Mouse (Mus musculus) neural tube, embryonic 10.5 days (tissue): Measurements from ENCODE around the gene Alk.

ENCODE experiments used
- DNase-seq: peaks from one replicate; pipeline ENCODE4 v3.0.0-alpha.2; 2017; ENCODE audit warnings: low spot score; ENCODE audit errors: extremely low spot score

Gene Alk

GRCm38 (mm10) chr17:72604610-72604980 lies at the start of gene Alk:
TSS of gene Alk (minus strand) at chr17:72604627.
- peak; percentile 92 for DNase-seq

GRCm38 (mm10) chr17:72652801-72653200 lies 48.4 kb upstream of the Alk start:
- DNase-seq: no peak

DNA sequence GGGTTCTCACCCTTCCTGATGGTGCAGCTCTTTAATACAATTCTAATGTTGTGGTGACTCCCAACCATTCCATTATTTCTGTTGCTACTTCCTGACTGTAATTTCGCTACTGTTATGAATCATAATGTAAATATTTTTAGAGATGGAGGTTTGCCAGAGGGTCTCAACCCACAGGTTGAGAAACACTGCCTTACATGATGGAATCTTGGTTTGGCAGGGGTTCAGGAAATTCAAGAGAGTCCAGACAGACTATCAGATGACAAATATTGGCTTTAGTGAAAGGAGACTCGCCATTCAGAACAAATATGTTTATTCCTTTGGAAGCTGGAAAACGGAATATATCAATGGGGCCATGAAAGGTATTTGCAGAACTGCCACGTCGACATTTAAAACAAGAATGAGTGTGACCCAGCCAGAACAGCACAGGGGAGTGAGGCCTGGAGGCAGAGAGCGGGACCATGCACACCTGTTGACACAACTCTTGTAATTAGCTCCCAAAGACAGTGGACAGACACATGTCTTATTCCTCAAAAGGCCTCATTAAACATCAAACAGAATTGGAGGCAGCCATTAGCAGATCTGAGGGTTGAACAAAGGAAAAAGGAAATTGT lies 44.3 kb upstream of the Alk start:
- DNase-seq: no peak

- no peak for DNase-seq
These were observed 41.7 kb upstream of the Alk start for GRCm38 (mm10) chr17:72646167-72646566.

GRCm38 (mm10) chr17:72640095-72640494 lies 35.7 kb upstream of the Alk start:
- DNase-seq: no peak

GRCm38 (mm10) chr17:72639400-72639799 lies 35.0 kb upstream of the Alk start:
- DNase-seq: no peak

DNA sequence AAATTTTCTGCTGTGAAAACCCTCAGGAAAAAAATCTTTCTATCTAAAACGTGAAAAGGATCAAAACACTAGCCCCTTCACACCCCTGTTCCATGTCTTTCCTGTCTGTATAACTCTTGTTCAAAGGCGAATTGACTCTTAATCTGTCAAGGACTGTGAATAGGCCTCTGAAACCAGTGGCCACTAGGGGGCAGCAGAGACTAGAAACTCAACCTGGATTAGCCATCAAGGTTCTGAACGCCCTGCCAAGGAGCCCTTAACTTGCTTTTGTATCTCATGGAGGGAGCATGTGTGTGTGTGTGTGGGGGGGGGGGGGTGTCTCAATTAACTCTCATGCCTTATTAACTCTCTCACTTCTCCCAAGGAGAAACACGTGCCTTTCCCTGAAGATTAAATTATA lies 1.8 kb upstream of the Alk start:
- peak; percentile 90 for DNase-seq

GRCm38 (mm10) chr17:72603886-72604609 lies 379 bp downstream of the Alk start:
- DNase-seq: no peak

GRCm38 (mm10) chr17:72603118-72603885 lies 1.1 kb downstream of the Alk start:
- peak; percentile 91 for DNase-seq

GRCm38 (mm10) chr17:72600806-72601205 lies 3.6 kb downstream of the Alk start:
- no peak for DNase-seq

- DNase-seq: no peak
These were observed 16.8 kb downstream of the Alk start for GRCm38 (mm10) chr17:72587671-72588070.

- DNase-seq: no peak
These were observed 24.3 kb downstream of the Alk start for GRCm38 (mm10) chr17:72580142-72580541.

DNA sequence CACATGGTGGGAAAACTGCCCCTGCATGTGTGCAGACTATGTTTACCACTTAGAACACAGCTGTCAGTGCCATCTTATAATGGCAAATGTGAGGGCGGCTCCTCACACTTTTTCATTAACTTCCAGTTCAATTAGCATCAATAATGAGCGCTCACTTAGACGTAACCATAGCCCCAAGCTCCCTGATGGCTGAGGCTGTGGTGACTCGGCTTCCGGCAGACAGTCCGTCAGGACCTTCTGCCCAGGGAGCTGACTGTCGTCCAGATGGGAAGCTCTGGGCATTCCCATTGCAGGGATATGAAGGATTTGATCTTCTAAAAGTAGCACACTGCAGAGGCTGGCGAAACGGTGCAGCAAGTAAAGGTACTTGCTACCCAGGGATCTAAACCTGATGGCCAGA lies 25.1 kb downstream of the Alk start:
- DNase-seq: no peak

- no peak for DNase-seq
These were observed 33.0 kb downstream of the Alk start for GRCm38 (mm10) chr17:72571379-72571778.

DNA sequence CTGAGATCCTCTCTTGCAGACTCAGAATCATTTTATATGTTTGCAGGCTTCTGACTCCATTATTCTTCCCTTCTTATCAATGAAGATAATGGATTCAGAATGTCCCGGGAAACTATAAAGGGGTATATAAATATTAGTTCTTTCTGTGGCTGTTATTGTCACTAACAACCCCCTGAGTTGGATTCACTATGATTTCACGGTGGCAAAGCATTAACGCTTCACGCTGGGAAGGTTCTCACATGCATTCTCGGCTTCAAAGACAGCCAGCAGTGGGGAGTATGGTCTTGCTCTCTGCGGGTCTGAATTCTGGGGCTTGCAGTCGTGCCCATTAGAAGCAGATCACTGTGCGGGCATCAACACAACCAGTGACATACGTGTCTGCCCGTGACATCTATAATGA lies 34.9 kb downstream of the Alk start:
- DNase-seq: no peak

- DNase-seq: no peak
These were observed 41.0 kb downstream of the Alk start for GRCm38 (mm10) chr17:72563423-72563822.

GRCm38 (mm10) chr17:72561471-72561870 lies 43.0 kb downstream of the Alk start:
- DNase-seq: no peak

- no peak for DNase-seq
These were observed 43.7 kb downstream of the Alk start for GRCm38 (mm10) chr17:72560771-72561170.

- no peak for DNase-seq
These were observed 47.2 kb downstream of the Alk start for GRCm38 (mm10) chr17:72557029-72557735.

- no peak for DNase-seq
These were observed 58.2 kb downstream of the Alk start for GRCm38 (mm10) chr17:72546274-72546673.

- no peak for DNase-seq
These were observed 69.1 kb downstream of the Alk start for GRCm38 (mm10) chr17:72535304-72535703.

- no peak for DNase-seq
These were observed 72.2 kb downstream of the Alk start for GRCm38 (mm10) chr17:72532266-72532665.
